Mouse (Mus musculus) ES-Bruce4 (cell line): ENCODE data around the gene Syt6. TPM values are rescaled to one million over a fixed set of nuclear protein-coding genes. Genes with fewer than 3 reads are reported as not detected.
A peak's percentile ranks its signal among the peaks of the same experiment; 100 is the strongest.

ENCODE experiments used
- H3K27ac ChIP-seq: 2 replicates; pipeline ENCODE4 v1.5.1; 2012; ENCODE audit warnings: low read length, inconsistent platforms; ENCODE audit not compliant: insufficient read depth
- H3K27me3 ChIP-seq: 2 replicates; pipeline ENCODE4 v1.6.1; 2012; ENCODE audit warnings: mild to moderate bottlenecking, low read length, inconsistent platforms; ENCODE audit not compliant: control insufficient read depth, poor library complexity, insufficient read depth, severe bottlenecking
- H3K36me3 ChIP-seq: 2 replicates; pipeline ENCODE4 v1.6.1; 2012; ENCODE audit warnings: inconsistent platforms, mild to moderate bottlenecking, low read length, moderate library complexity; ENCODE audit not compliant: control insufficient read depth, poor library complexity, insufficient read depth, severe bottlenecking
- H3K4me1 ChIP-seq: one replicate; pipeline ENCODE4 v1.8.1; 2011; ENCODE audit warnings: low read length; ENCODE audit not compliant: control insufficient read depth, insufficient read depth
- H3K4me3 ChIP-seq: 2 replicates; pipeline ENCODE4 v1.5.1; 2011; ENCODE audit warnings: low read depth, mild to moderate bottlenecking, low read length
- H3K9ac ChIP-seq: 2 replicates; pipeline ENCODE4 v1.6.1; 2012; ENCODE audit warnings: low read depth, mild to moderate bottlenecking, inconsistent platforms; ENCODE audit not compliant: poor library complexity, severe bottlenecking
- H3K9me3 ChIP-seq: replicated peaks from 2 replicates; pipeline ENCODE4 v1.6.1; 2012; ENCODE audit warnings: mild to moderate bottlenecking, low read length, inconsistent platforms; ENCODE audit not compliant: control insufficient read depth, poor library complexity, insufficient read depth, severe bottlenecking
- CTCF ChIP-seq: IDR thresholded peaks from one replicate; pipeline ENCODE4 v1.8.1; 2011; ENCODE audit warnings: low read depth, low read length
- EP300 ChIP-seq: IDR thresholded peaks from 2 replicates; pipeline ENCODE4 v1.6.1; 2011; ENCODE audit warnings: low read depth, low read length; ENCODE audit not compliant: insufficient read depth
- POLR2A ChIP-seq: IDR thresholded peaks from one replicate; pipeline ENCODE4 v1.8.1; 2011; ENCODE audit warnings: low read length; ENCODE audit not compliant: insufficient read depth
- polyA plus RNA-seq: library from polyadenylated mRNA; stranded (reverse); fragments of >200 nt; gene quantifications from 2 replicates; pipeline ENCODE4 v1.2.4, GENCODE M21; 2011; ENCODE audit warnings: low read depth; ENCODE audit not compliant: missing spikeins, insufficient read depth, insufficient read length

The Syt6 gene
- polyA plus RNA-seq, 1 experiment = not detected

DNA sequence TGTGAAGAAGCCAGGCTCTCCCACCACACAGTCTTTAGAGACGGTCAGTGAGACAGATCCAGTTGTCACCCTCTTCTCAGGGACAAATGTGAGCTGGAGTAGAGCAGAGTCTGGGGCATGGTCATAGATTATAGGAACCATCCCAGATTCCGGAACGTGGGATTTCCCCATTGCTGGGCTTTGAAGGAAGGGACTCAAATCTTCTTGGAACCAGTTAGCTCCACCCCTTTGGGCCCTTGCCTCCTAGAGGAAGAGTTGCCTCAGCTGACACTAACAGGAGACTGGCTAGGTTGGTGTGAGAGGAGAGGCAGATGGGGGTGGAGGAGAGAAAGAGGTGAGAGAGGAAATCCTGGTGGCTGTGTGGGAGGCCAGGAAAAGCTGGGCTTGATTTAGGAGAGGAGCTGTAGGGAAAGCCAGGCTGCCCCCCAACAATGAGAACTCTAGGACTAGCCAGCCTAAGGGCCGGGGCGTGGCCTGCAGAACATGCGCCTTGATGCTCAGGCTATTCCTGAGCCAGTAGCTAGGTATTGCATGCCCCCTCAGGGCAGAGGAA lies 31.1 kb downstream of the Syt6 start:
- no peak overlapping the region for H3K27ac ChIP-seq
- no peak overlapping the region for H3K4me3 ChIP-seq
- no peaks in the 10 kb centered on the region for H3K9me3 ChIP-seq
- H3K36me3 ChIP-seq = no peaks in the 10 kb centered on the region
- no peaks in the 10 kb centered on the region for H3K27me3 ChIP-seq
- H3K4me1 ChIP-seq = no peaks in the 10 kb centered on the region
- H3K9ac ChIP-seq = no peak overlapping the region
- no peak for TF ChIP-seq POLR2A

DNA sequence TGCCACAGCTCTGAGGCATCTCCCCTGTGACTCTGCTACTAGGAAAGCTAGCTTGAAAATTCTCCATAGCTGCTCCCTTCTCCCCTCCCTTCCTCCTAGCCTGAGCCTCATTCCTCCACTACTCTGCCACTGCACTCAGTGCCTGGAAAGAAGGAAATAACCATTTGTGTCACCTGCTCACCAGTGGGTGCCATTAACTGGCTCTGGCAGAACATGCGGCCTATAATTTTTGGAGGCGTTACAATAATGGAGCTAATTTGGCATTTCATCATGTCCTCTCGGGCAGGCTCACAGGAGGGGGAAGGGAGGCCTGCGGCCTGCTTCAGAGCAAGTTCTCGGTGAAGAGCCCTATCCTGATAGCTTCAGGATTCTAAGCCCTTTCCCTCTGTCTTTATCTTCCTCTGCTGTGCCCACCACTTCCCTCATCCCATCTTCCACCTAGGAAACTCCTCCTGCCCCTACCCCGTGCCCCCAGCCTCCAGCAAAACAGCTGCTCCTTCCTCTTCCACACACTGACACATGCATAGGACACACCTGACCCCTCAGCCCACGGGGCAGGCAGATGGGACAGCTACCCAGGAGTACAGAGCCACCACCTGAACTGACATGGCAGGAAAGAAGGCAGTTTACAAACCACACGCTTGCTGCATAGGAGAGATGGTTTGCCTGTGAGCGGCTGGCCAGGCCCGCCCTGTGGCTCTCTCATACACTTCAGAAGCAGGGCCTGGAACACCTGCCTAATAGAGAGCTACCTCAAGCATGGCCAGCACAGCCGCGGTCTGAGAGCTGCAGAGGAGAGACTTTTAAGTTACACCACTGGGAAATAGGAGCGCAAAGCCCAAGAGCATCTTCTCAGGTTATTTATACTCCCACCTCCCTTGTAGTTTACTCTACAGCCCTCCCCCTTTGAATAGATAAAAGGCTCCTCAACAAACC lies 31.9 kb downstream of the Syt6 start:
- H3K4me1 ChIP-seq = no peaks in the 10 kb centered on the region
- H3K9me3 ChIP-seq = no peaks in the 10 kb centered on the region
- H3K27me3 ChIP-seq = no peaks in the 10 kb centered on the region
- no peak for TF ChIP-seq EP300
- no peak for TF ChIP-seq CTCF
- H3K9ac ChIP-seq = no peak overlapping the region
- H3K36me3 ChIP-seq = no peaks in the 10 kb centered on the region
- H3K27ac ChIP-seq = no peak overlapping the region
- no peak overlapping the region for H3K4me3 ChIP-seq

DNA sequence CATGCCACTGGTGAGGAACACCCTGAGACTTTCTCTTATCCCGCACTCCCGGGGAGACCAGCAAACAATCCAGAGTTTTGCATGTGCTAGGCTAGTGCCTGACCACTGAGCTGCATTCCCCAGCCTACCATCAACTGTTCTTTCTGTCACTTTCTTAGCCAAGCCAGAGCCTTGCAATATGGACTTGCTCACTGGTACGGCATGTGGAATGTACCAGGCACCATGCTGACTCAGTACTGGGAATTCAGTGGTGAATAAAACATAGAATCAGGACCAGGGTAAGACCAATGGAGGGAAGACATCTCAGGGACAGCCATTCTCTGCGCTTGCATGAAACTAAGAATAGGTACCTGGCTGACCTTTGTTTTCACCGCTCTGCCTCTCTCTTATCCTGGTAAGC lies 35.2 kb downstream of the Syt6 start:
- H3K4me1 ChIP-seq = no peaks in the 10 kb centered on the region
- no peaks in the 10 kb centered on the region for H3K27me3 ChIP-seq
- no peak overlapping the region for H3K27ac ChIP-seq
- no peaks in the 10 kb centered on the region for H3K36me3 ChIP-seq
- TF ChIP-seq EP300 = no peak
- TF ChIP-seq POLR2A = no peak
- TF ChIP-seq CTCF = no peak
- no peak overlapping the region for H3K9ac ChIP-seq
- no peaks in the 10 kb centered on the region for H3K9me3 ChIP-seq
- H3K4me3 ChIP-seq = no peak overlapping the region

DNA sequence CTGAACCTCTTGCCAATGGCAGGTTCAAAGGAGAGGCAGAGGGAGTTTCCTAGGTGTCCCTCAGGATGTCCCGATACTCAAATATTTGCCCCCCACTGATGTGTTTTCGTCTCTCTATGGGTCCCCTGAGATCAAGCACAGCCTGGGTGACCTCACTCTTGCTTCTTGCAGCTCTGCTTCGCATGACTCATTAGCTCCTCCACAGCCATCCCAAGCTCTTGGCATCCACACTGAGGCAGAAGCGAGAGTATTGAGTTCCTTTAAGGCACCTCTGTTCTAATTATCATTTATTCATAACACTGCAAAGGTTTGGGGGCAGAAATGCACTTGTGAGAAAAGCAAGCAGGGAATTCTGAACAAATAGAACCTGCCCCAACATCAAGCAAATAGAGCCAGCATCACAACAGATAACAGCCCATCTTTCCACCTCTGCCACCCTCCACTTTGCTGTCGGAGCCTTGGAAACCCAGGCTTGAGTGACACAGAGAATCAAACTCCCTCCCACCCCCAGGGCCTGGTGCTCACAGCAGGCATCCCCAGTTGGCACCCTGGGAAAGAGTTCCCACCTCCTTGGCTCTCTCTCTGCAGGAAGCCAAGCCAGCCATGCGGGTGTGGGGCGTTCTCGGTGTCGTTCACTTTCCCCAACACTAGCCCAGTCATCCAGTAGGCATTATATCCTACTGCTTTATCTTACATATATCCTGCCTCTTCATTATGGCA lies 37.8 kb downstream of the Syt6 start:
- H3K4me1 ChIP-seq = no peaks in the 10 kb centered on the region
- no peak overlapping the region for H3K27ac ChIP-seq
- TF ChIP-seq POLR2A (no peak), CTCF (no peak), EP300 (no peak)
- no peaks in the 10 kb centered on the region for H3K27me3 ChIP-seq
- H3K9ac ChIP-seq = no peak overlapping the region
- no peaks in the 10 kb centered on the region for H3K36me3 ChIP-seq
- H3K4me3 ChIP-seq = no peak overlapping the region
- no peaks in the 10 kb centered on the region for H3K9me3 ChIP-seq

DNA sequence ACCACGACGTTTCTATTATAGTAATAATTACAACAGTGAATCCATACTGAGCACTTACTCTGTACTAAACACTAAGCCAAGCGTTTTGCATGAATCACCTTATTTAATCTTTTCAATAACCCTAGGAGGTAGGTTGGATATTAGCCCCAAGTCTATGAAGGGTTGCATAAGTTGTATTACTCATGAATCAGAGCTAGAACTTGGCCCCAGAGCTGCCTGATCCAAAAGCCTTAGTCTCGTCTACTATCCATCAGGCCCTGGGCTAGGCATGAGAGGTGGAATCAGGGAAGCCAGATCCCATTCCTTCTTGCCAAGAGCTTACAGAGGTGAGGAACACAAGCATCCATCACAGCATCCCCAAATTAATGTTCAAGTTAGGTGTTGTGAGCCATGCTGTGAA lies 40.6 kb downstream of the Syt6 start:
- Histone ChIP-seq H3K9me3 (no peaks in the 10 kb centered on the region), H3K4me3 (no peak overlapping the region), H3K27ac (no peak overlapping the region), H3K4me1 (no peaks in the 10 kb centered on the region), H3K9ac (no peak overlapping the region), H3K27me3 (no peaks in the 10 kb centered on the region), H3K36me3 (no peaks in the 10 kb centered on the region)
- no peak for TF ChIP-seq POLR2A
- no peak for TF ChIP-seq CTCF
- no peak for TF ChIP-seq EP300

DNA sequence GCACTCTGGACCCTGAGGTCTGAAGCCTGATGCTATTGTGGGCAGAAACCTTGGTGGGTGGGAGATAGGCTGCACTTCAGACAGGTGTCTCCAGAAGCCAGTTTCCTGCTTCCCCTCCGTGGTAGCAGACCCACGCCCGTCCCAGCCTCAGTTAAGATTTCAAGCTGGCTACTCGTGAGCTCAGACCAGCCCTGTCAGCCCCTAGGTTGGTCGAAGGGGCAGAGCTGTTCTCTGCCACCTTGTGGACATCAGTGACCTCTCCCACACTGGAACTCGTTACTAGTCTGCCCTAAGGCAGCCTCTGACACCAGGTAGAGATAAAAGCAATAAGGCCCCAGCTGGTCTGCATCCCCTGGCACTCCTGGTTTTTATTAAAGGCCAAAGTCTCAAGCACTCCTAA lies 42.0 kb downstream of the Syt6 start:
- H3K9ac ChIP-seq = no peak overlapping the region
- H3K36me3 ChIP-seq = no peaks in the 10 kb centered on the region
- no peaks in the 10 kb centered on the region for H3K9me3 ChIP-seq
- H3K4me3 ChIP-seq = no peak overlapping the region
- TF ChIP-seq EP300 (no peak), CTCF (peak; percentile 1), POLR2A (no peak)
- no peak overlapping the region for H3K27ac ChIP-seq
- no peaks in the 10 kb centered on the region for H3K4me1 ChIP-seq
- H3K27me3 ChIP-seq = no peaks in the 10 kb centered on the region
